Mouse (Mus musculus) lung, postnatal 10 days (tissue): ENCODE data around the gene Smim1.

Source experiments
- DNase-seq: peaks from one replicate; pipeline ENCODE4 v3.0.0; 2021

The Smim1 gene

GRCm38 (mm10) chr4:154019571-154019970 lies 6.5 kb downstream of the Smim1 start:
- DNase-seq = peak; percentile 73

GRCm38 (mm10) chr4:154015476-154015875 lies 10.6 kb downstream of the Smim1 start:
- no peak for DNase-seq

- no peak for DNase-seq
Measured at GRCm38 (mm10) chr4:154012132-154012882, 13.7 kb downstream of the Smim1 start.

- peak; percentile 88 for DNase-seq
Measured at GRCm38 (mm10) chr4:154011646-154012089, 14.4 kb downstream of the Smim1 start, which contains the start of gene Lrrc47. Gene Lrrc47 (plus strand): TSS chr4:154011731.

GRCm38 (mm10) chr4:154010907-154011645 lies 15.0 kb downstream of the Smim1 start:
- DNase-seq = no peak

GRCm38 (mm10) chr4:154007759-154008158 lies 18.3 kb downstream of the Smim1 start:
- DNase-seq = peak; percentile 51

GRCm38 (mm10) chr4:154006264-154006663 lies 19.8 kb downstream of the Smim1 start:
- DNase-seq = no peak

GRCm38 (mm10) chr4:154005488-154005887 lies 20.5 kb downstream of the Smim1 start:
- no peak for DNase-seq

GRCm38 (mm10) chr4:153993505-153993904 lies 32.5 kb downstream of the Smim1 start:
- DNase-seq = no peak

- DNase-seq = no peak
Measured at GRCm38 (mm10) chr4:153992715-153993114, 33.3 kb downstream of the Smim1 start.

- no peak for DNase-seq
Measured at GRCm38 (mm10) chr4:153980470-153980869, 45.6 kb downstream of the Smim1 start.

GRCm38 (mm10) chr4:153979243-153979642 lies 46.8 kb downstream of the Smim1 start:
- peak; percentile 3 for DNase-seq

- no peak for DNase-seq
Measured at GRCm38 (mm10) chr4:153975768-153976167, 50.3 kb downstream of the Smim1 start.

GRCm38 (mm10) chr4:153975292-153975662 lies 50.8 kb downstream of the Smim1 start:
- DNase-seq = peak; percentile 44

GRCm38 (mm10) chr4:153974431-153975291 lies 51.4 kb downstream of the Smim1 start, which contains the start of the genes Dffb and Cep104:
Gene Dffb (minus strand): TSS chr4:153975126.
Gene Cep104 (plus strand): TSS chr4:153975194.
- DNase-seq = peak; percentile 96
